Mouse (Mus musculus) lung, postnatal 25 days (tissue): ENCODE results near the gene Nkd2.
A peak's percentile ranks its signal among the peaks of the same experiment; 100 is the strongest.

Experiments used
- DNase-seq: peaks from one replicate; pipeline ENCODE4 v3.0.0; 2022; ENCODE audit warnings: low spot score

Nkd2 gene

DNA sequence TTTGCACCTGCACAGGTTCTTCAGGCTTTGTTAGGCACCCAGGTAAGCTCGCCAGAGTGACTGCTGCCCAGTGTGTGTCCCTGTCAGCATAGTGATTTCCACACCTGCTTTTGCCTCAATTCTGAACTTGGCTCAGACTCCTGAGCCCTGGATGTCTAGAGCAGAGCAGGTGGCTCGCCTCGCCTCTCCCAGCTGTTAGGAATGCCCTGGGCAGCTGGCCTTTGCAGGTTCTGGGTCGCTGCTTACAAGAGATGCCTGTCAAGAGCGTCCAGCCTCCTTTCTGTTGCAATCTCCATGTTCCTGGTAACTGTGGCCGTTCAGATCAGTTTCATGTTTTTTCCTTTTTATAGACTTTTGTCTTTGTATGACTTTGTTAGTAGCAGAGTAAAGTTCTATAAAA, 31.1 kb downstream of the Nkd2 start:
- no peak for DNase-seq

DNA sequence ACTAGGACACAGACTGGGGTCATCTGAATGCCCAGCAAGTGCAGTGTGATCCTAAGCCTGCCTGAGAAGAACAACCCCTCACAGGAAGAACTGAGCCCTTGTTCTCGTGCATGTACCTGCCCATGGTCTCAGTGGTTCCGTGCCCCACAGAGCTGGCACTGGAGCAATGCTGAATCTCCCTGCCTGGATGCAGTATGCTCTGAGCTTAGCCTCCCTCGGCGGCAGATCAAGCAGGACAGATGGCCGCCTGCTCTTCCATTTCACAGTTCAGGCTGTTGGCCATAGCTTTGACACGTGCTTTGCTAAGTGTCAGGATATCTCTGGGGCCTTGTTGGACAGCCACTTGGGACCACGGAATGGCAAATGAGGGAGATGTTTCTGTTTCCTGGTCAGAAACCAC, 33.2 kb downstream of the Nkd2 start:
- DNase-seq: no peak

DNA sequence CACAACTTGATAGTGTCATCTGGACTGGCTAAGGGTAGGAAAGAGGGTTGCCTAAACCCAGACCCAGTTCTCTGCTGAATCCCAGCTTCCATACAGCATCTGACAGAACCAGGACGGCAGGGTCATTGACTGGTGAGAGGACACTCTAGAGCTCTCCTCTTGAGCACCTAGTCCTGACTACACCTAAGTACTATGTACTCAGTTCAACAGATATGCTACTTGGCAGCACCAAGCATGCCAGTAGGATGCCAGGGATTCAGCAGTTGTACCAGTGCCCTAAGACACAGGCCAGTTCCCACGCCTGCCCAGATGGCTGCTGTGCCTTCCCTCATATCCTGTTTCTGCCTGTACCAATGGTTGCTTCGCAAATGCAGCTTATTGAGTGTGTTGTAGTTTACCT, 34.5 kb downstream of the Nkd2 start:
- no peak for DNase-seq

DNA sequence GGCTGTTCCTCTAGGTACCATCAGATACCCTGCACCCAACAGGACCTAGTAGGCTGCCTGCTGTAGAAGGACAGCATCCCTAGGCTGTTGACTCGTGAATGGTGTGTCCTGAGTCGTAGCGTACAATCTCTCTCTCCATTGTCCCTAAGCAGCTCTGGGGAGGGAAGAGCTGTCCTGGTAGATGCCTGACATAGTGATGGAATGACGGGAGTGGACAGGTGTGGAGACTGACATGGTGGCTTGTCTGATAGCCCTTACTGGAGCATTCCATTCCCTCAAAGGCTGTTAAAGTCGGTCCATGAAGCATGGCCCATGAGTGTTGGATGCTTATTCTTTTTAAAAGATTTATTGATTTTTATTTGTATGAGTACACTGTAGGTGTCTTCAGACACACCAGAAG, 42.5 kb downstream of the Nkd2 start:
- DNase-seq: no peak

DNA sequence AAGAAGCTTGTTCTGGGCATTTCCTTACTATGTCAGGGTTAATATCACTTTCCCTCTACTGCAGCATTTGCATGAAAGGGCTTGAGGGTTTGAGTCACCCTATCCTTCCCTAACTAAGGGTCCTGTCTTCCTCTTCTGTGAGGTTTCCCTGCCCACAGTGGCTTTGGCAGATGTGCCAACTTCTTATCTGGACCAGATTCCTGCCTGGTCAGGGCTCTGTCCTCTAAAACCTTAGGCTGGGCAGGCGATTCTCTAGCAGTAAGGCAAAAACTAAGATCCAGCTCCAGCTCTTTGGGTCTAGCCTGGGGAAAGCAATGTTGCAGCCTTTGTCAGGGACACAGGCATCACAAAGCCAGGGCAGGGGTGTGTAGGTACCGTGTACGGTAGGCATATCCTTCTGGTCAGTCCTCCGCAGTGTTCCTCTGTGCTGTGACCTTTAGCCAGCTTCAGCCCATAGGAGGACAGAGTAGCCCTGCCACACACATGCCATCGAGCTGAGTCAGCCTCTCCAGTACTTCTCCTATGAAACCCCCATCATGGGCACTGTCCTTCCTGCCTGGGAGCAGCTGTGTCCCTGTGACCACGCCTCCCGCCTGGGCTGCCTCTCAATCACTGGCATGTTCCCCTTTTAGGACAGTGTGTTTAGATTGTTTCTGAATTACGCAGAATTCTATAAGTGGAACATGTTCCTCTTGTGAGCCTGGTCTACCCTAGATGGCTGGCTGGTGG, 43.8 kb downstream of the Nkd2 start:
- peak; percentile 72 for DNase-seq

DNA sequence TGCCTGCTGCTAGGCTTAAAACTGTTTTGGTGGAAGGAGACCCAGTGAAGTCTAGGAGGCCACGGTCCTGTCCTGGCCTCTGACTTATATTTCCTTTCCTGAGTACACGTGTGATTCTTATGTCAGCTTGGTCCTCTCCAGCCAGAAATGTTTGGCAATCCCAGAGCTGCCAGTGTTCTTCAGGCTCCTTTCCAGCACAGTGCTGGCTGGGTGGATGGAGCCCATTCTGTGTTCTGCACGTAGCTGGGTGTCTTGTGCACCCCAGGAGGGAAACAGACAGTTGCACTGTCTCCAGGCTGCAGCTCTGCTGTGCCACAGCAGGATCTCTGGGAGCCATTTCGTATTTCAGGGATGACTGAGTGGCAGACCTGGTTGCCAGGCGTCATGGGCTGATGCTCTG, 48.3 kb downstream of the Nkd2 start:
- no peak for DNase-seq

DNA sequence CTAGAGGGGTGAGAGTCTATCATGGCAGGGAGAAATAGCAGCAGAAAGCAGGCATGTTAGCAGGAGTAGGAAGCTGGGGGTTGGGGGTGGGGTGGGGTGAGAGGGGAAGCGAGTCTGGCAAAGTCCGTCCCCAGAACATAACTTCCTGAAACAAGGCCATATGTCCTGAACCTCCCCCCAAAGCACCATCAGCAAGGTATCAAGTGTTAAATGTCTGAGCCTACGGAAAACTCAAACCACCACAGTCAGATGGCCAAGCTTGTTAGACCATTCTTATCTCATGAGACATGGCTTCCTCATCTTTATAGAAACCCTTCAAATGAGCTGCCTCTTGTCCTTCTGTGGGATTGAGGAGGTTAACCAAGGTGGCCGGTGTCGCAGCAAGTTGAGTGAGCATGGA, 54.3 kb downstream of the Nkd2 start:
- no peak for DNase-seq

DNA sequence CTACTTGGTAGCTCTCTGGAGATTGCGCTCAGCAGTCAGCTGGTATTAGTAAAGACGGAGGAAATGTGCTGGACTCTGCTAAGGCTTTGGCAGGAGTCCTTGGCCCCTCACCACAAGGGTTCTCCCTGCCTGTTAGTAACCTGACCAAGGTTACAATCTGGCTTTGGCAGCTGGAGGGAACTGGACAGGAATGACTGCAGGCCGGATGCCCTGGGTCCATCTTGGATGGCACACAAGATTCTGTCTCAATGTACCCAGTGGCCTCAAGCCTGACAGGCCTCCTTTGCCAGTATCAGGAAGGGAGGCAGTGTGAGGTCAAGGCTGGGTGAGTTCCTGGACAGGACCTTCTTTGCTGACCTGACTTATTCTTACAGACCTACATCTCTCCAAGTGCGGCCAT, 55.3 kb downstream of the Nkd2 start:
- no peak for DNase-seq

DNA sequence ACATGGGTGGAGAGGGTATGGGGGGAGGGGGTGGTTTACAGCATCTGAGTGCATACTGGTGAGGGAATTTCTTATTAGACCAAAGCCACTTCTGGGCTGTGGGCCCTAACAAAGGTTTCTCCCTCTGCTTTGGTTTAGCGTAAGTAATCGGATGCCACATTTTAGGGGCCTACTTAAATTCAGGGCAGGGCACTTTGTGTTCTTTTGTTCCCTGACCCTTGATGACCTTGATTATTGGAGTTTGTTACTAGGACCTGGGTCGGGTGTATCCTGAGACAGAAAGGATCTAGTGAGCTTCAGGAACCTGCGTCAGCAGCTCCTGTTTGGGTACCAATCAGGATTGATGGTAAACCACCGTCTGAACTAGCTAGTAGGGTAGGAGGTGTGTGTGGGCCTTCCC, 64.9 kb downstream of the Nkd2 start:
- no peak for DNase-seq

DNA sequence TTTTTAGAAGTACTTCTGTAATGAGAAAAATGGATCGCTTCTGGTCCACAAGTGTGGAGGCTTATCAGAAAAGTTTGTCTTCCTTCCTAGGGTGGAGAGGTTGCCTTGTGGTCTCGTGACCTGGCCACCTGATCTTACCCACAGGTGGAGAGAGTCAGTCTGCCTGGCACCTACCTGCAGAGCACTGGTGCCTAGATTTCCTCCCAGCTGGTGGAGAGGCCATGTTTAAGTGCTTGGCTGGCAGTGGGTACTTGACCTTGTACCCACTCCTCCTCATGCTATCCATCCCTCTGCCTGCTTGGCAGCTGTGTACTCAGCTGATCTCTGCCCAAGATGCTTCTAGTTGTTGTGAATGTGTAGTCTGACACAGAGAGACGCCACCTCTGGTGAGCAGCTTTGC, 69.9 kb downstream of the Nkd2 start:
- DNase-seq: peak; percentile 50

DNA sequence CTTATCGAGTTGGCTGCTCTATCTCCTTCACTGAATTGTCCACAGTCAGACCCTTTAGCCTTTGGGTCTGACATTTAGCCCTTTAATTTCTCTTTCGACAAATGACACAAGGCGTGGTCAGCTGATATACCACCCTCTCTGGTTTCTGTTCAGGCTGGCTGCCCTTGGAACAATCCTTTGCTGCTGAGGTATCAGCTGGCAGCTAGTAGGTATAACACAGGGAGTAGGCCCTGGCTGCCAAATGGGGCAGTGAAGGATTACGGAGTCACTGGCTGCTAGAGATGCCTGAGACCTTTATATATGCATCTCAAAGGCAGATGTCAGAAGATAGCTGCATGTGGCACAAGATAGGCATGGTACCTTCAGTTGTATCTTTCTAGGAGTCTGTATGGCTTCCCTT, 71.6 kb downstream of the Nkd2 start:
- no peak for DNase-seq

DNA sequence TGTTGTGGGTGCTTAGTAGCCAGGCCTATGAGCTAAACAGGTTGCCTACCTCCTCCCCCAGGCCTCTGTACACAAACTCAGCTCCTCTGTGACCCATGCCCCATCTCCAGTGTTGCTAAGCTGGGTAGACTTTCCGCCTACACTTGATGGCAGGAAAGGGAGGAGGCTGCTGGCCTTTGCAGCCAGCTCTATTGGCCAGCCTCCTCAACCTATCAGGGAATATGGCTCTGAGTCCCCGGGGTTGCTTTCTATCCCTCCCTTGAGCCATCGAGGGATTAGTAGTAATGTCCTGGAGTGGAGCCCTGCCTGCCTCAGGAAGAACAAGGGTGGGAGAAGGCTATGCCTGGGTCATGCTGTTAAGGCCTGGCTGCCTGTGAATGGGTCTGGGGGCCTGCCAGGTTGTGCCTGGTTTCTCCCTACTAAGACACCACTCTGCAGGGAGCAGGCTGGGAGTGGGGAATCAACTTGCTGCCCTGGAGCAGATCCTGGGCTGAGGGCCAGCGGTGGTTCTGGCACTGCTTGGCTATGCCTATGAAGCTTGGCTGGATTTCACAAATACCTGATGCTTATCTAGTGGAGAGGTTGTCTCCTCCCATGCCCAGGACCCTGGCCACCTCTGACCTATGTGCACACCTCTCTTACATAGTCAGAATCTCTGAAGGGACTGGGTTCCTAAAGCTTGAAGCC, 73.8 kb downstream of the Nkd2 start:
- peak; percentile 55 for DNase-seq

DNA sequence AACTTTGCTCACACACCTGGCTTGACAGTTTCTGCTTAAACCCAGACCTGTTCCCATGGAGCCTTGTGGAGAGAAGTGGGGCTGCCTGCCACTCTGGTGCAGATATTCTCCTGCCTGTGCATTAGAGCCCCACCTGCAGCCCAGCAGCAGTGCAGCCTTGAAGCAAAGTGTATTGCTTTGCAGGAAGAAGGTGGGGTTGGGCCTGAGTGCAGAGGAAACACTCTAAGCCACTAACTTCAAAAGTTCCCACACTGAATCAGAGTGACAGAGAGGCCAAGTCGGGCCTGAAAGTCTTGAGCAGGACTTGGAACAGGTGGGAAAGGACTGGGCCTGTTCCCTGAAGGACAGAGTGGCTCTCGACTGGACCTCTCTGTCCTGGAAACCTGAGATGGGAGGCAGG, 74.8 kb downstream of the Nkd2 start:
- DNase-seq: peak; percentile 59

DNA sequence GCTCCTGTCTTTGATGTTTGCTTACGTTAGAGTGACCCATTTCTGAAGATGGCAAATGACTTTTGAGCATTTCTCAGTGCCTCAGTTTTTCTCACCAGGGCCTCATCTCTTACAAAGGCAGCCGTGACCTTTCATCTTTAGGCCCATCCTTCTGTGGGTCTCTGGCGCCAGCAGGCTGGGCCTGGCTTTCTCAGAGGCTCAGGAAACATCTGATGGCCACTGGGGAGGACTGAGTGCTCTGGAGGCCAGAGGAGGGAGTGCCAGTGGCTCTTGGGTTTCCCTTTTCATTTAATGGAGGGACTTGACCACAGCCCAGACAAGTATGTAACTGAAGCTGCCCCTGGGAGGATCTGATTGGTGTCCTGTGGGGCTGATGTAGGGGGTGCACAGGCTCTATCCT, 76.3 kb downstream of the Nkd2 start:
- DNase-seq: no peak

DNA sequence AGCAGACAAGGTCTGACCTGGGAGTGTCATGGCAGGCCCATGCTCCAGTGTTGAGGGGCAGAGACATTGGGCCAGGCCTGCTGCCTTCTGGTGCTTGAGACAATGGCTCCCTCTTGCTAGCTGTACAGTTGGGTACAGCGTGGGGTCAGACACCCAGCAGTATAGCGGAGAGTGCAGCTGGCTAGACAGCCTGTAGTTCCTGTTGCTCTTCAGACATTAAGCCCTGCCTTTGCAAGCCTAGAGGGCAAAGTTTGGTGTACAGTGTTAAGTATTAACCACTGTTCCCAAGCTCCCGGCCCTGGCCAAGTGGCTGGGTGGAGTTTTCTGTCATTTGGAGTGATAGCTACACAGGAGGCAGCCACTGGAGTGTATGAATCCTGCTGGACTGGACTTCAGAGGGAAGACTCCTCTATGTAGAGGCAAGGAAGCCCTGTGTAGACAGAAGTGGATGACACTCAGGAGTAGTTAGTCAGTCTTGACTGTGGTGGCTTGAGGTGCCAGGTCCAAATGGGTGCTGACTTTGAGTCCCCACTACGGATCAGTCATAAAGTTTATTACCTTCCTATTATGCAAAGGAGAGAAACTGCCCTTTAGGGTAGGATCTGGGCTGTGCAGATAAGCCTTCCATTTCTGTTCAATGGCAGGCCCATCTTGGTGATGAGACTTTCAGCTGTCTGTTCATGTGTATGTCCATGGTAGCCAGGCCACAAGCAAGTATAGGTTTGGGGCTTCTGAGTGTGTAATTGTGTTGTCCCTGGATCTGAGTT, 77.3 kb downstream of the Nkd2 start:
- DNase-seq: peak; percentile 30
